Mouse (Mus musculus): ENCODE measurements around the gene Olfr974.
"Not testable (repeated sequence)": the region's sequence is repeated elsewhere in the genome, so short reads cannot be mapped to it uniquely, and the experiment has no call there.

GRCm38 (mm10) chr9:39927975-39928836 lies 9.1 kb upstream of the Olfr974 start:
- not testable (repeated sequence) for TF ChIP-seq CTCF, POLR2A (IDR thresholded peaks at IDR 0.05; ENCODE audit: insufficient read depth, low read depth, low read length)

Measured in olfactory bulb, adult 2 months (tissue).